Comparison of ENCODE assay signal across 7 mouse cellular contexts in the genomic region with DNA sequence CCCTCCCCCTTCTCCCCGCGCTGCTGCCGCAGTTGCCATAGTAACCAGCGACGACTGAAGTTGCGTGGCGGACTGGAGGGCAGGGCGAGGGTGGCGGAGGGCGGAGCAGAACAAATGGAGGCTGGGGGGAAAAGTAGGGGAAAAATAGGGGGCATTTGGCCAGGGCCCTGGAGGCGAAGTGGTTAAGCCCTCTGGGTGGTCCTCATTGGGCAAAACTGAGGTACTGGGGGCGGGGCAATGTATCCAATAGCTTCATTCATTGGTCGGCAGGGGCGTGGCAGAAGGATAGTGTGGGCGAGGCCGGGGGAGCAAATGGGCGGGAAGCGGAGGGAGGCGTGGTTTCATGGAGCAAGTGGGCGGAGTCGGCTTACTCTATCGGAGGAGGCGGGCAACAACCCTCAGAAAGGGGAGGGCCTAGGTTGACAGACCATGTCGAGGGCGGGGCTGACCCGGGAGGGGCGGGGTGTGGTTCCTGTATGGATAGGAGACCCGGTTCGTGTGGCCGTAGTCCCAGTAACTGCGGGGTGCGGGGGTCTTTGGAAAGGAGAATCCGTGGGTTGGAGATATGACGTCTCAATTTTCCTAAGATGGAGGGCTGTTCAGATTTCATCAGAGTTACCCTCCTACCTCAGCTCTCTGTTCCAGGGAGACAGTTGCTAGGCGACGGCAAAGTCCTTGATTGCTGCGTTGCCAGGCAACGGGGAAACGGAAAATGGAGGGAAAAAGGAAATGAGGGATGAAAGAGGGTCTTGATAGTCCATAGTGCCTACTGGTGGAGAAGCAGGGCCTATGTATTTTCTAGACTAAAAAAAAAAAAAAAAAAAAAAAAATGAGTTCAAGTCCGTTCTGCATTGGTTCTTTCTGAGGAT. TPM values are rescaled to one million over a fixed set of nuclear protein-coding genes. Genes with fewer than 3 reads are reported as not detected.
DNase-seq lines count a peak whose midpoint lies in the region; ATAC-seq lines count a peak whose summit lies in the region.

No protein-coding gene starts in this region.

- H3K4me1 ChIP-seq in intestine, embryonic 15.5 days (replicated peaks), result peaks cover 39% of the 10 kb centered on the region
- H3K4me1 ChIP-seq in midbrain, embryonic 10.5 days, result peaks cover 94% of the 10 kb centered on the region

- no peaks in the 10 kb centered on the region for H3K9me3 ChIP-seq in intestine, embryonic 15.5 days
- no peaks in the 10 kb centered on the region for H3K9me3 ChIP-seq in midbrain, embryonic 10.5 days (replicated peaks)

- WGBS in intestine, embryonic 15.5 days, result 2% methylated on average over 40 of the region's 40 CpGs
- WGBS in midbrain, embryonic 10.5 days, result 2% methylated on average over 38 of the region's 40 CpGs

- peak overlapping the region; percentile 12; the same call in 1 of the 2 replicates for H3K9ac ChIP-seq in intestine, embryonic 15.5 days

- peak overlapping the region; percentile 49 for H3K4me3 ChIP-seq in intestine, embryonic 15.5 days (replicated peaks)
- H3K4me3 ChIP-seq in midbrain, embryonic 10.5 days, result peak overlapping the region; percentile 77

- peak; percentile 84 for ATAC-seq in intestine, embryonic 15.5 days

- DNase-seq in adrenal gland, adult 18-20 months (ENCODE audit: low spot score in 2 of 2), result peak; percentile 94
- peak; percentile 100 for DNase-seq in embryo, embryonic 11 days
- peak; percentile 95 for DNase-seq in gastrocnemius, postnatal 25 days
- DNase-seq in left cerebral cortex, postnatal 25 days (ENCODE audit: low spot score in 2 of 2), result peak; percentile 95 to 97
- DNase-seq in midbrain, embryonic 10.5 days (ENCODE audit: low spot score), result peak; percentile 100
- DNase-seq in right cerebral cortex, postnatal 4 days, result peak; percentile 98

- peak overlapping the region; percentile 54 for H3K27ac ChIP-seq in intestine, embryonic 15.5 days
- peak overlapping the region; percentile 96 for H3K27ac ChIP-seq in midbrain, embryonic 10.5 days (replicated peaks)

- peak overlapping the region; percentile 74 for H3K4me2 ChIP-seq in intestine, embryonic 15.5 days (replicated peaks)

- intact Hi-C loops in left cerebral cortex, postnatal 25 days (cut with DNase I), result loop anchor here (1.0 kb wide), 1 partner anchor 21 kb away; a partner anchor contains a TSS

- no peaks in the 10 kb centered on the region for H3K36me3 ChIP-seq in intestine, embryonic 15.5 days
- H3K36me3 ChIP-seq in midbrain, embryonic 10.5 days, result no peaks in the 10 kb centered on the region

- H3K27me3 ChIP-seq in intestine, embryonic 15.5 days (replicated peaks), result no peaks in the 10 kb centered on the region
- H3K27me3 ChIP-seq in midbrain, embryonic 10.5 days (ENCODE audit: low read depth, poor library complexity, severe bottlenecking), result no peaks in the 10 kb centered on the region

RNA-seq across cellular contexts. Expression of a gene that starts 4.8 kb away (rescaled TPM):
- 10 to 100 TPM; 24.6 to 33.0 TPM for total RNA-seq in adrenal gland, adult 18-20 months (2021)
- 1 to 10 TPM; 5.6 to 6.9 TPM for total RNA-seq in gastrocnemius, postnatal 25 days (2021)
- 7.2 and 8.5 TPM in 2 replicates for polyA plus RNA-seq in intestine, embryonic 15.5 days (2015; fragmentation: Nextera tagmentation; extraction: Ambion mirVana)
- 100 to 1,000 TPM; 931 to 954 TPM for total RNA-seq in left cerebral cortex, postnatal 25 days (2021)
- 16.6 and 23.8 TPM in 2 replicates for polyA plus RNA-seq in midbrain, embryonic 10.5 days (2016; fragmentation: Nextera tagmentation; extraction: Ambion mirVana)

RNA-seq across cellular contexts. Expression of a gene that starts 6.3 kb away (rescaled TPM):
- total RNA-seq in adrenal gland, adult 18-20 months (2021), result 1,000 to 10,000 TPM in 1 of 2 experiments, 100 to 1,000 TPM in 1; 522 to 1,041 TPM
- total RNA-seq in gastrocnemius, postnatal 25 days (2021), result 100 to 1,000 TPM; 342 to 380 TPM
- polyA plus RNA-seq in intestine, embryonic 15.5 days (2015; fragmentation: Nextera tagmentation; extraction: Ambion mirVana), result 114 and 128 TPM in 2 replicates
- total RNA-seq in left cerebral cortex, postnatal 25 days (2021), result 10 to 100 TPM; 57.4 to 59.3 TPM
- polyA plus RNA-seq in midbrain, embryonic 10.5 days (2016; fragmentation: Nextera tagmentation; extraction: Ambion mirVana), result 42.2 and 48.6 TPM in 2 replicates

RNA-seq across cellular contexts. Expression of a gene that starts 21.1 kb away (rescaled TPM):
- 10 to 100 TPM; 13.8 to 14.9 TPM for total RNA-seq in adrenal gland, adult 18-20 months (2021)
- total RNA-seq in gastrocnemius, postnatal 25 days (2021), result 1 to 10 TPM; 3.7 to 4.1 TPM
- 30.5 and 31.8 TPM in 2 replicates for polyA plus RNA-seq in intestine, embryonic 15.5 days (2015; fragmentation: Nextera tagmentation; extraction: Ambion mirVana)
- total RNA-seq in left cerebral cortex, postnatal 25 days (2021), result 10 to 100 TPM; 26.1 to 32.2 TPM
- polyA plus RNA-seq in midbrain, embryonic 10.5 days (2016; fragmentation: Nextera tagmentation; extraction: Ambion mirVana), result 52.1 and 54.1 TPM in 2 replicates

RNA-seq across cellular contexts. Expression of a gene that starts 25.9 kb away (rescaled TPM):
- 10 to 100 TPM; 51.5 to 57.5 TPM for total RNA-seq in adrenal gland, adult 18-20 months (2021)
- total RNA-seq in gastrocnemius, postnatal 25 days (2021), result 10 to 100 TPM; 15.0 to 16.1 TPM
- polyA plus RNA-seq in intestine, embryonic 15.5 days (2015; fragmentation: Nextera tagmentation; extraction: Ambion mirVana), result 58.6 and 61.3 TPM in 2 replicates
- 10 to 100 TPM; 44.6 to 47.5 TPM for total RNA-seq in left cerebral cortex, postnatal 25 days (2021)
- 95.1 and 96.3 TPM in 2 replicates for polyA plus RNA-seq in midbrain, embryonic 10.5 days (2016; fragmentation: Nextera tagmentation; extraction: Ambion mirVana)

RNA-seq across cellular contexts. Expression of a gene that starts 30.6 kb away (rescaled TPM):
- total RNA-seq in adrenal gland, adult 18-20 months (2021), result 100 to 1,000 TPM; 436 to 473 TPM
- 100 to 1,000 TPM; 148 to 170 TPM for total RNA-seq in gastrocnemius, postnatal 25 days (2021)
- polyA plus RNA-seq in intestine, embryonic 15.5 days (2015; fragmentation: Nextera tagmentation; extraction: Ambion mirVana), result 529 and 559 TPM in 2 replicates
- 100 to 1,000 TPM; 217 to 218 TPM for total RNA-seq in left cerebral cortex, postnatal 25 days (2021)
- 409 and 454 TPM in 2 replicates for polyA plus RNA-seq in midbrain, embryonic 10.5 days (2016; fragmentation: Nextera tagmentation; extraction: Ambion mirVana)

Comparison
In these comparisons a context has a peak if more than half of its experiments do, and no peak if none do; other contexts are left out.
1. Peak in every context shown above with its lines: DNase-seq, ATAC-seq, H3K4me3 ChIP-seq and H3K27ac ChIP-seq.
2. RNA of a gene that starts 4.8 kb away (total RNA-seq): 931 to 954 TPM in left cerebral cortex, postnatal 25 days; 24.6 to 33.0 TPM in adrenal gland, adult 18-20 months and 5.6 to 6.9 TPM in gastrocnemius, postnatal 25 days; every median in the first group is over 10 times any median in the second.
3. RNA of a gene that starts 6.3 kb away (total RNA-seq): 522 to 1,041 TPM in adrenal gland, adult 18-20 months and 342 to 380 TPM in gastrocnemius, postnatal 25 days; 57.4 to 59.3 TPM in left cerebral cortex, postnatal 25 days; every median in the first group is over 4 times any median in the second.